Mouse (Mus musculus) forebrain, embryonic 13.5 days (tissue): ENCODE results near the gene Sstr2. TPM values are rescaled to one million over a fixed set of nuclear protein-coding genes. Genes with fewer than 3 reads are reported as not detected.

ENCODE experiments used
- ATAC-seq: fragments of 200-750 bp; cut with Nextera tagmentation; 2 replicates; pipeline ENCODE4 v1.8.0; 2017
- H3K27ac ChIP-seq: fragments of 300-500 bp; sonication (generic); 2 replicates; pipeline ENCODE4 v1.5.1; 2015; ENCODE audit warnings: inconsistent platforms, mild to moderate bottlenecking, moderate library complexity
- H3K27me3 ChIP-seq: fragments of 300-500 bp; sonication (generic); 2 replicates; pipeline ENCODE4 v1.6.1; 2015; ENCODE audit warnings: mild to moderate bottlenecking, inconsistent platforms
- H3K36me3 ChIP-seq: fragments of 300-500 bp; sonication (generic); 2 replicates; pipeline ENCODE4 v1.6.1; 2015; ENCODE audit warnings: mild to moderate bottlenecking, inconsistent platforms; ENCODE audit not compliant: poor library complexity, severe bottlenecking
- H3K4me1 ChIP-seq: fragments of 300-500 bp; sonication (generic); 2 replicates; pipeline ENCODE4 v1.6.1; 2015; ENCODE audit warnings: inconsistent platforms
- H3K4me2 ChIP-seq: fragments of 300-500 bp; sonication (generic); 2 replicates; pipeline ENCODE4 v1.6.1; 2015; ENCODE audit warnings: inconsistent platforms, mild to moderate bottlenecking, moderate library complexity
- H3K4me3 ChIP-seq: fragments of 300-500 bp; sonication (generic); 2 replicates; pipeline ENCODE4 v1.5.1; 2015; ENCODE audit warnings: mild to moderate bottlenecking, inconsistent platforms
- H3K9ac ChIP-seq: fragments of 300-500 bp; sonication (generic); 2 replicates; pipeline ENCODE4 v1.6.1; 2015; ENCODE audit warnings: mild to moderate bottlenecking, inconsistent platforms
- H3K9me3 ChIP-seq: fragments of 300-500 bp; sonication (generic); replicated peaks from 2 replicates; pipeline ENCODE4 v1.6.1; 2016; ENCODE audit warnings: inconsistent platforms
- WGBS: fragments of 180-500 bp; shearing (Covaris S2); methylation state at CpG from one replicate; pipeline ENCODE4 v1.1.7; 2015; 5-methylcytosine and 5-hydroxymethylcytosine counted together
- polyA plus RNA-seq: library from polyadenylated mRNA; unstranded; fragments of >200 nt; fragmentation: Nextera tagmentation; extraction: Ambion mirVana; gene quantifications from 2 replicates; pipeline ENCODE4 v1.2.1, GENCODE M21; 2015

The Sstr2 gene
- polyA plus RNA-seq, 1 experiment from 2014 or later: 78.0 TPM

DNA sequence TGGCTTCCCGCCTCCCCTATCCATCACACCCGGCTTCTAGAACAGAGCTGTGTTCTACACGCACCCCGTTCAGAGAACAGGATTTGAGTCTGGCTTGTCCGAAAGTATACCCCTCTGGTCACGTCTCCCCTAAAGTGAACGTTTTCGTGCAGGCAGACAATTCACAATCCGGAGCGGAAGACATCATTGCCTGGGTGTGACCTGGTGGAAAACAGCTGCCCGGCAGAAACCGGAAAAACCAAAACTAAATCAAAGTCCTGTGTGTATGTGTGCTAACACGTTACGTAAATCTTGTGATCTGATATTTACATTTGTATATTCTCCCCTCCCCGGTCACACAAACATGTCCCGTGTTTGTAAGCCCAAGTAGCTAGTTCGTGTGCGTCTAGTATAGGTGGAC, 6.3 kb downstream of the Sstr2 start:
- Histone ChIP-seq H3K4me2 (no peak overlapping the region), H3K4me1 (peaks cover 21% of the 10 kb centered on the region), H3K36me3 (peaks cover 18% of the 10 kb centered on the region), H3K27me3 (peaks cover 13% of the 10 kb centered on the region), H3K27ac (no peak overlapping the region), H3K9ac (no peak overlapping the region), H3K9me3 (no peaks in the 10 kb centered on the region), H3K4me3 (no peak overlapping the region)
- 94% methylated on average over 18 of the region's 18 CpGs for WGBS
- no peak for ATAC-seq

DNA sequence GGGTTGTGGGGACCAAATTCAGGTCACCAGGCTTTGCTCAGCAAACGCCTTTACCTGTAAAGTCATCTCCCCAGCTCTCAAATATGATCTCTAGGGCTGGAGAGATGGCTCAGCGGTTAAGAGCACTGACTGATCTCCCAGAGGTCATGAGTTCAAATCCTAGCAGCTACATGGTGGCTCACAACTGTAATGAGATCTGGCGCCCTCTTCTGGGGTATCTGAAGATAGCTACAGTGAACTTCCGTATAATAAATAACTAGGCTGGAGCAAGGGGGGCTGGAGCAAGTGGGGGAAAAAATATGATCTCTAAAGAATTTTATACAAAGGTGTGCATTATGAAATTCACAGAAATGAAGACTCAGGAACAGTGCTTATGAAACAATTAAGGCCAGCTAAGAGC, 8.6 kb downstream of the Sstr2 start:
- H3K4me3 ChIP-seq: no peak overlapping the region
- H3K9me3 ChIP-seq: no peaks in the 10 kb centered on the region
- no peaks in the 10 kb centered on the region for H3K27me3 ChIP-seq
- H3K36me3 ChIP-seq: peaks cover 18% of the 10 kb centered on the region
- H3K9ac ChIP-seq: no peak overlapping the region
- no peak for ATAC-seq
- WGBS: 52% methylated on average over 4 of the region's 4 CpGs
- no peak overlapping the region for H3K4me2 ChIP-seq
- peaks cover 4% of the 10 kb centered on the region; the same call in 1 of the 2 replicates for H3K4me1 ChIP-seq
- H3K27ac ChIP-seq: no peak overlapping the region

DNA sequence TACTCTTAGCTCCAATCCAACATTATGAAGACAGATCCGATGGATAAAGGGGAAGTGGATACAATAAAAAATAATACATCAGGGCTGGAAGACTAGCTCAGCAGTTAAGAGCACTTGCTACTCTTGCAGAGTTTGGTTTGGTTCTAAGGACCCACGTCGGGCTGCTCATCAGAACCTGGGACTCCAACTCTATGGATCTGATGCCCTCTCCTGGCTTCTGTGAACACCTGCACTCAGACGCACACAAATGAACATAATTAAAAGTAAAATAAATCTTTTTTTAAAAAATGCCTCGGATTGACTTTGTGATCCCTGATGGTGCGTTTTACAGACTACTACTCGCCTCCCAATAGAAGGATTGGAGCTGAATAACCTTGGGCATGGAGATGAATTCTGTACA, 11.5 kb downstream of the Sstr2 start:
- 58% methylated on average over 7 of the region's 7 CpGs for WGBS
- Histone ChIP-seq H3K9me3 (no peaks in the 10 kb centered on the region), H3K4me2 (no peak overlapping the region), H3K4me1 (no peaks in the 10 kb centered on the region), H3K4me3 (no peak overlapping the region), H3K9ac (no peak overlapping the region), H3K36me3 (peaks cover 2% of the 10 kb centered on the region; the same call in 1 of the 2 replicates), H3K27ac (no peak overlapping the region), H3K27me3 (no peaks in the 10 kb centered on the region)
- ATAC-seq: no peak

DNA sequence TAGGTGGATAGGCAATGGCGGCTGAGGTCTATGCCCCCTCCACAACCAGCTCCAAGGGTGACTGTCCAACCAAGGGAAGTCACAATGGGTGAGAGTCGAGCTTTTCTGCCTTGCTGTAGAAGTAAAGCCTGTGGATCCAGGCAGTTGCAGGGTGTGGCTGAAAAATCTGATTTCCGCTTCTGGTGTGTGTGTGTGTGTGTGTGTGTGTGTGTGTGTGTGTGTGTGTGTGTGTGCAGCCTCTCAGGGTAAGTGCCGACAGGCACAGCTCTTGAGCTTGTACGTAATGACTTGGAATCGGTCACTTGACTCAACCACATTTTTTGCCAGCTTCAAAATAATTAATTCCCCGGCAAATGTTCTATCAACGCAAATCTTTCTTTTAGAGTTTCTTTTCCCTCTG, 12.2 kb downstream of the Sstr2 start:
- H3K4me2 ChIP-seq: no peak overlapping the region
- ATAC-seq: no peak
- H3K27me3 ChIP-seq: no peaks in the 10 kb centered on the region
- H3K4me3 ChIP-seq: no peak overlapping the region
- H3K36me3 ChIP-seq: no peaks in the 10 kb centered on the region
- H3K9ac ChIP-seq: no peak overlapping the region
- H3K4me1 ChIP-seq: no peaks in the 10 kb centered on the region
- WGBS: 86% methylated on average over 8 of the region's 8 CpGs
- H3K27ac ChIP-seq: no peak overlapping the region
- H3K9me3 ChIP-seq: no peaks in the 10 kb centered on the region

DNA sequence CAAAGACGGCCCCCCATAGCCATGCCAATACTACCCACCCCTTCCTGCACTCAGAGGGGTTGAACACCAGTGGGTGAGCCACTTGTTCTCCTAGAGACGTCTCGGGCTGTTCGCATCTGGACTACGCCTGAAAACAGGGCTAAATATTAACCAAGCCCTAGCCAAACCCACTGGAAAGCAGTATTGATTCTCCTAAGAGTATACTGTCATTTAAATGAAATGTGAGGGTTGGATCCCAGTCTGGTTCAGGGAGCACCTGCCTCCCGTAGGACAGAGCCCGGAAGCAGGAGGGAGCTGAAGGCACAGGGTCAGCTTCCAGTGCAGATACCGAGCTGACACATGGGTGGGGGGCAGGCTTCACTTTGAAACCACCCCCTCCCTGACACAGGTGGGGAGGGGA, 12.7 kb downstream of the Sstr2 start:
- H3K27me3 ChIP-seq: no peaks in the 10 kb centered on the region
- no peaks in the 10 kb centered on the region for H3K9me3 ChIP-seq
- no peaks in the 10 kb centered on the region for H3K36me3 ChIP-seq
- no peak for ATAC-seq
- no peaks in the 10 kb centered on the region for H3K4me1 ChIP-seq
- no peak overlapping the region for H3K27ac ChIP-seq
- H3K9ac ChIP-seq: no peak overlapping the region
- H3K4me2 ChIP-seq: no peak overlapping the region
- 81% methylated on average over 8 of the region's 8 CpGs for WGBS
- no peak overlapping the region for H3K4me3 ChIP-seq

DNA sequence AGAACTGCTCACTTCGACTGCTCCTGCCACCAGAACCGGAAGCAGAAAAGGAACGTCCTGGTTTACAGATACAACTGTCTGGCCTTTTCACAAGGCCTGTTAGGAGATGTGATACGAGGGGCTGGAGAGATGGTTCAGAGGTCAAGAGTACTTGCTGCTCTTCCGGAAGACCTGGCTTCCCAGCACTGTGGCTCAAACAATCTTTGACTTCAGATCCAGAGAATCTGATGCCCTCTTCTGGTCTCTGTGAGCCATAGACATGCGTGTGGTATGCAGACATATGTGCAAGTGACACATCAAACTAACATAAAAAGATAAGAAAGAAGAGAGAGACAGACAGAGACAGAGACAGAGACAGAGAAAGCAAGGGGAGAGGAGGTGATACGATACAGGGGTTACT, 13.2 kb downstream of the Sstr2 start:
- no peak for ATAC-seq
- no peaks in the 10 kb centered on the region for H3K27me3 ChIP-seq
- H3K27ac ChIP-seq: no peak overlapping the region
- H3K36me3 ChIP-seq: no peaks in the 10 kb centered on the region
- no peaks in the 10 kb centered on the region for H3K4me1 ChIP-seq
- no peak overlapping the region for H3K9ac ChIP-seq
- H3K4me2 ChIP-seq: no peak overlapping the region
- H3K4me3 ChIP-seq: no peak overlapping the region
- no peaks in the 10 kb centered on the region for H3K9me3 ChIP-seq
- 83% methylated on average over 7 of the region's 7 CpGs for WGBS

DNA sequence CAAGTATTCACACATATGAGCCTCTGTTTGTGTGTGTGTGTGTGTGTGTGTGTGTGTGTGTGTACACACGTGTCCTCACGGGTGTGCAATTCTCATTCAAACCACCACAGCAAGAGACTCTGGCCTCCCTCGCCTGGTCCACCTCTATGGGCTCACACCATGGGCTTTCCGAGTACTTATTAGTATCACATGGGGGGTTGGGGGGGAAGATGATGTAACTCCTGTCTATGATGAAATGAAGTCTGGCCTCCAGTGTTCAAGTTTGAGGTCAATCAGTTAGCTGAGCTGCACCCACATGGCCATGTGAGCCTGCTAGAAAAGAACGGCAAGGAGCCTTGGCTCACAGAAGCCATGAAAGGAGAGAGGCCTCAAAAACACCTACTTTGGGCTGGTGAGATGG, 14.3 kb downstream of the Sstr2 start:
- 95% methylated on average over 5 of the region's 5 CpGs for WGBS
- H3K4me3 ChIP-seq: no peak overlapping the region
- no peaks in the 10 kb centered on the region for H3K9me3 ChIP-seq
- H3K4me1 ChIP-seq: no peaks in the 10 kb centered on the region
- H3K27me3 ChIP-seq: no peaks in the 10 kb centered on the region
- H3K27ac ChIP-seq: no peak overlapping the region
- no peak overlapping the region for H3K9ac ChIP-seq
- no peak overlapping the region for H3K4me2 ChIP-seq
- ATAC-seq: no peak
- no peaks in the 10 kb centered on the region for H3K36me3 ChIP-seq

DNA sequence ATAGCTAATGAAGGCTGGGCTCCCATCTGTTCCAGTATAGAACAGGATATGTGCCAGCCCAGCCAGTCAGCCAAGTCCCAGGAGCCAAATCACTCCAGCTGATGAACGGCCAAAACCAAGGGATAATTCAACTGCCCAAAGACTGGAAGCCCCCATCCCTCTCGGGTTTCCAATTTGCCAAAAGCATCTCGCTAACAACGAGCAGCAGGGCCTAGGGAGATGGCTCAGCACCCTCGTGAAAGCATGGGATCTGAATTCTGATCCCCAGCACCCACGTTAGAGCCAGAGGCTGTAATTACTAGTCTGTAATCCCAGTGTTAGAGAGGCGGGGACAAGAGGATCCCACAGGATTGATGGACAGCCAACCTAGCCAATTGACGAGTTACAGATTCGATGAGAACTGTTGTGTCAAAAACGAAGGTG, 15.6 kb downstream of the Sstr2 start:
- ATAC-seq: peak; percentile 33; the same call in 1 of the 2 replicates
- H3K4me1 ChIP-seq: no peaks in the 10 kb centered on the region
- no peaks in the 10 kb centered on the region for H3K27me3 ChIP-seq
- H3K9me3 ChIP-seq: no peaks in the 10 kb centered on the region
- WGBS: 62% methylated on average over 10 of the region's 10 CpGs
- H3K27ac ChIP-seq: no peak overlapping the region
- H3K36me3 ChIP-seq: no peaks in the 10 kb centered on the region
- no peak overlapping the region for H3K4me2 ChIP-seq
- no peak overlapping the region for H3K4me3 ChIP-seq
- no peak overlapping the region for H3K9ac ChIP-seq

DNA sequence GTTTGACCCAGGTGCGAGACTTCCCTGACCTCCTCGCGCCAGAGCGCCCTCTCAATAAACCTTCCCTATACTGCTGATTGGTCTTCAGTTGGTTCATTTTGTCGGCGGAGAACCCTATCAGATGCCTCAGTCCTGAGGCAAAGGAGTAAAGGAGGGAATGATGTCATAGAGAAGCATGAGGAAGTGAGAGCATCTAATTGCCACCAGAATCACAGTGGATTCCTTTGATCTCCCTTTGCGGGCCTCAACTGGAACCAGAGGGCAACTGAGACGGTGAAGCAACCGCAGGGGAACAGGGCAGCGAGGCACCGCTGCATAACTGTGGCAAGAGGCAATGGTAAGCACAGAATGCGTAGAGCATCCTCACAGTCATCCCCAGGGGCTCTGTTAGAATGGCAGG, 19.5 kb downstream of the Sstr2 start:
- 93% methylated on average over 12 of the region's 12 CpGs for WGBS
- Histone ChIP-seq H3K4me2 (no peak overlapping the region), H3K36me3 (no peaks in the 10 kb centered on the region), H3K9me3 (no peaks in the 10 kb centered on the region), H3K4me1 (no peaks in the 10 kb centered on the region), H3K27ac (no peak overlapping the region), H3K4me3 (no peak overlapping the region), H3K9ac (no peak overlapping the region), H3K27me3 (no peaks in the 10 kb centered on the region)
- ATAC-seq: no peak

DNA sequence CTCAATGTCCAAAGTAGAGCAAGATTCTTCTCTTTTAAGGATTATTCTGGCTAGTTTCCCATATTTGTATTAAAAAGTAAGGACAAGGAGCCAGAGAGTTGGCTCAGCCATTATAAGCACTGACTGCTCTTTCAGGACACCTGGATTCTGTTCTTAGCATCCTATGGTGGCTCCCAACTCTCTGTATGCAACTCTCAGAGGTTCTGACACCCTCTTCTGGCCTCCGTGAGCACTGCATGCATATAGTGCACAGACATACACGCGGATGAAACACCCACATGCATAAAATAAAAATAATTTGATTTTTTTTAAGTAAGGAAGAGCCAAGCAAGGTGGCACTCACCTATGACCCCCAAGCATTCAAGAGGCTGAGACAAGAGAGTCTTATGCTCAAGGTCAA, 26.0 kb downstream of the Sstr2 start:
- no peaks in the 10 kb centered on the region for H3K9me3 ChIP-seq
- ATAC-seq: no peak
- H3K27me3 ChIP-seq: no peaks in the 10 kb centered on the region
- H3K4me1 ChIP-seq: peaks cover 16% of the 10 kb centered on the region
- H3K4me3 ChIP-seq: no peak overlapping the region
- no peak overlapping the region for H3K4me2 ChIP-seq
- H3K36me3 ChIP-seq: no peaks in the 10 kb centered on the region
- no peak overlapping the region for H3K9ac ChIP-seq
- WGBS: 88% methylated on average over 3 of the region's 3 CpGs
- H3K27ac ChIP-seq: no peak overlapping the region

DNA sequence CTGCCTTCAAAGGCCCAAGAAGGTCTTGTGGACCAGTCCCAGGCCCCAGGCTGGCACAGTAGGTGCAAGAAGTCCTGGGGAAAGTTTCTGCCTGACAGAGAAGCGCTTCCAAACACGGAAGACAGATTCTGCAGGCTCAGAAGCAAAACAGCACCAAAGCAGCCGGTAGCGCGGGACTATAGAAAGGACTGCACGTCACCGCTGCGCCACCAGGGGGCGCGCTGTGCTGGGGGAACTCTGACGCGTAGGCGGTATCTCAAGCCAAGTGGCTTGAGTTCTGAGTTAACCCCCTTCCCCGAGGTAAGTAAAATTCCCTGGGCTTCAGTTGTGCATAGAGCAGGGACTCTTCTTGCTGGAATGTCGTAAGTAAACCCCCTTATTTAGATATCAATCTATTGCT, 29.0 kb downstream of the Sstr2 start:
- peak overlapping the region; percentile 41; the same call in 1 of the 2 replicates for H3K9ac ChIP-seq

DNA sequence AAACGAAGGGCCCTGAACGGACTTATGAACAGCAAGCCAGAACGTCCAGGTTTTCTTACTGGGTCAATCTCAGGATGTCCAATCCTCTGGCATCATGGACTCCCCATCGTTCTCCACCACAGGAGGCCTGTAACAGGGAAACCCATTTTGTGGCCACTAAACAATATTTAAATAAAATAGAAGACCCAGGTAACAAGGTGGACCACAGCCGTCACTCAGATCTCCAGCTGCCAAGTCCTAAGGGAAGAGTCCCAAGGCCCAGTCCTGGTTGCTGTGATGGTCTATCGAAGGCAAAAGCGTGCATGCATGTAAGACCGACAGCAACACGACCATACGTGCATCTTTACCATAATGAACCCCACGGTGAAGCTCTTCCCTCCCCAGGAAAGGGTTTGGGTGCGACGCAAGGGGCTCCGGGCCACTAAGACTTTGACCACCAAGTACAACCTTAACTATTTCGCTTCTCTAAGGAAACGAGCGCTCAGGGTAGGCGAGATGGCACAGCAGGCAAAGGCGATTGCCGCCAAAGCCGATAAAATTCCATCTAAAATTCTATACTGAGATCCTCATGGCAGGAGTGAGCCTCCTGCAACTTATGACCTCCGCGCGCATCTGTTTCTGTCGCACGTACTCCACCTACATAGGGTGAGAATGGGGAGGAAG, 29.7 kb downstream of the Sstr2 start, which contains the start of gene Cog1:
TSS of gene Cog1 (plus strand) at position 480 of the 663 bp plus-strand sequence.
- peaks cover 23% of the 10 kb centered on the region for H3K36me3 ChIP-seq
- peaks cover 31% of the 10 kb centered on the region for H3K4me1 ChIP-seq
- peak within 1 kb of the TSS; percentile 78 for H3K4me2 ChIP-seq
- H3K27me3 ChIP-seq: no peaks in the 10 kb centered on the region
- H3K27ac ChIP-seq: peak within 1 kb of the TSS; percentile 90
- peak within 1 kb of the TSS; percentile 91 for H3K9ac ChIP-seq
- ATAC-seq: no peak
- H3K9me3 ChIP-seq: no peaks in the 10 kb centered on the region
- peak within 1 kb of the TSS; percentile 92 for H3K4me3 ChIP-seq
- WGBS: 44% methylated on average over 26 of the region's 26 CpGs

More for the DNA sequence above, 29.0 kb downstream of the Sstr2 start:
- Histone ChIP-seq H3K4me2 (peak overlapping the region; percentile 40), H3K4me1 (peaks cover 31% of the 10 kb centered on the region), H3K9me3 (no peaks in the 10 kb centered on the region), H3K27me3 (no peaks in the 10 kb centered on the region), H3K36me3 (peaks cover 16% of the 10 kb centered on the region), H3K27ac (no peak overlapping the region), H3K4me3 (no peak overlapping the region)
- ATAC-seq: peak; percentile 20; the same call in 1 of the 2 replicates
- 3% methylated on average over 15 of the region's 15 CpGs for WGBS
